Mouse (Mus musculus) CD4-positive, CD25-positive, alpha-beta regulatory T cell, adult 2 months (primary cell): ENCODE data around the gene Thap11.

Source experiments
- DNase-seq: peaks from one replicate; pipeline ENCODE4 v3.0.0-alpha.2; 2012; ENCODE audit warnings: low read depth, low spot score

Thap11 gene

DNA sequence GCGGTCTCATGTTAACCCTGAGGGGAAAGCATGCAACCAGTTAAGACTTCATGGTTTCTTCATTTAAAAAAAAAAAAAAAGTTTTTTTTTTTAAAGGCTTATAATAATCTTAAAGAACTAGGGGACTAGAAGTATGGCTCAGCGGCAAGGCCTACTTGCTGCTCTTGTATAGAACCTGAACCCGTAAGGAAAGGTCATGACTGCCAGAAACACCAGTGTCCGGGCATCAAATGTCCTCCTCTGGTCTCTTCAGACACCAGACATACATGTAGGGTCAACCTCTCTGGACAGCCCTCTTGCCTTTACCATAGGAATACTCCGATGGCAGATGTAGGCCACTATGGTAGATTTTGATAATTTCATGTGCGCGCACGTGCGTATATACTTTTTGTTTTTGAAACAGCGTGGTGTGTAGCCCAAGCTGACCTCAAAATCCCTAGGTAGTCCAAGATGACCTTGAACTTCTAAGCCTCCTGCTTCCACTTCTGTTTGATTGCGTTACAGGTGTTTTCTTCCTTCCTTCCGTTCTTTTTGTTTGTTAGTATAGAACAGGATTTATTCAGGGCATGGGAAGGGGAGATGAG is 2.7 kb upstream of the Thap11 start:
- DNase-seq = no peak

- no peak for DNase-seq
Measured at GRCm38 (mm10) chr8:105853178-105853577, 1.8 kb upstream of the Thap11 start, which contains the start of gene Cenpt. Cenpt (minus strand) TSS chr8:105853278.

DNA sequence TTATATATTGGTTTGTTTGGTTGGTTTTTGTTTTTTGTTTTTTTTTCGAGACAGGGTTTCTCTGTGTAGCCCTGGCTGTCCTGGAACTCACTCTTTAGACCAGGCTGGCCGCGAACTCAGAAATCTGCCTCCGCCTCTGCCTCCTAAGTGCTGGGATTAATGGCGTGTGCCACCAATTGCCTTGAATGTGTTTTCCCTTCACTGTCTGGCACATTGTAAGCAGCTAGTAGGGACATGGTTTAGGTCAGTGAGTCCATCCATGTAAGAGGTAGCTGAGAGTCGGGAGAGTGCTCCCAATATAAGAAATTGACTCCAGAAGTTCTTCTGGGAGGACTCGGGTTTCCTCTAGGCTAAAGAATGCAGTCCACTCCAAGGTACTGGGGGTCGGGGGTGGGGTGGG is 629 bp upstream of the Thap11 start:
- no peak for DNase-seq

- DNase-seq = no peak
Measured at GRCm38 (mm10) chr8:105855248-105856167, 576 bp downstream of the Thap11 start.

- DNase-seq = no peak
Measured at GRCm38 (mm10) chr8:105856168-105856835, 1.4 kb downstream of the Thap11 start.

GRCm38 (mm10) chr8:105858495-105858894 is 3.6 kb downstream of the Thap11 start:
- no peak for DNase-seq

GRCm38 (mm10) chr8:105859314-105859713 is 4.4 kb downstream of the Thap11 start:
- no peak for DNase-seq

DNA sequence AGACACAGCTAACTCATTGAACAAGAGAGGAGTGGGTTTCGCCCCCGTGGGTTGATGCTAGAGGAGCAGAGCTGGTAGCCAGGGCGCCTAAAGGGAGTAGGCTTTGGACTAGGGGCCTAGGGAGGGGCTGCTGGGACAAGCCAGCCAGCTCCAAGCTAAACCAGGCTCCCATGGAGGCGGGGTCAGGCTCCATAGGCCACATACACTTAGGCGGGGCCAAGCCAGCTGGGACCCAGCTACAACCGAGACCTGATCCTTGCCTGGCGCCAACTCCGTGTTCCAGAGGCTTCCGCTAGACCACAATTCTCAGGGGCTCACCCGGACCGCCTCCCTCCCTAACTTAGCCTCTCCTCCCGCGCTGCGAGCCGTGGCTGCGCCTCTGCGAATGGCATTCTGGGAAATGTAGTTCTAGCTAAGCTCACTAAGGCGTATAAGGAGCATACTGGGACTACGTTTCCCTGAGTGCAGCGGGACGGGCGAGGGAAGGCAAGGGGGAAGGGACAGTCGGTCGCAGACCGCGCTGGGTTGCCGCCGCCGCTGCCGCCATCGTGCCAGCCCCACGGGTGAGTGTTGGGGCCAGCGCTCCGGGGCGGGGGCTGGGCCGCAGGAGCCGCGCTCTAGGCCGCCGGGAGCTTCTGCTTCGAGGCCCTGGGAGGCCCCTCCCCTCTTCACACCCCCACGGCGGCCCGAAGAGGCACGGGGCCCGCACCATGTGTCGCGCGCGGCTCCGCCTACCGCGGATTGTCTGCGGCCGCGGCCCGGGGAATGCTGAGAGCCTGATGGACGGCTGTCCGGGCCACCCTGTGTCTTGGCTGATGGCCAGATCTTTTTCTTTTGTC is 5.4 kb downstream of the Thap11 start, which contains the start of gene Nutf2:
Gene Nutf2 (plus strand): TSS at position 438 of the 839 bp plus-strand sequence.
- peak; percentile 94 for DNase-seq

DNA sequence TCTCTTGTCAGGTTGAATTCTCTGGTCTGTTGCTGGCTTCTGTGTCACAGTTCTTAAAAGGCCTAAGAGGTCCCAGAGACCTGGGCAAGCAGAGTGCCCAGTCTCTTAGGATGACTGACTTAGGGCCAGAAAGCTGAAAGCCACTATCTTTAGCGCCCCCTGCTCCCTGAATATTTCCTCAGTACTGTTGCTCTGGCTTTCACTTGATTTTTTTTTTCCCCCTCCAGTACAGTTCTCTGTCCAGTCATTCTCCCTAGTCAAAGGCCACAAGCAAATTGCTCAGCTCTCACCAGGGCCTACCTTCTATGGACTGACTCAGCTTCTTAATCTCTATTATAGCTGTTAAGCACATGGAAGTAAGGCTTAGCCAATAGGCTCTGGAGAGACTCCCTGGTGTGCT is 7.0 kb downstream of the Thap11 start:
- peak; percentile 39 for DNase-seq

GRCm38 (mm10) chr8:105866364-105867029 is 11.6 kb downstream of the Thap11 start:
- peak; percentile 34 for DNase-seq

DNA sequence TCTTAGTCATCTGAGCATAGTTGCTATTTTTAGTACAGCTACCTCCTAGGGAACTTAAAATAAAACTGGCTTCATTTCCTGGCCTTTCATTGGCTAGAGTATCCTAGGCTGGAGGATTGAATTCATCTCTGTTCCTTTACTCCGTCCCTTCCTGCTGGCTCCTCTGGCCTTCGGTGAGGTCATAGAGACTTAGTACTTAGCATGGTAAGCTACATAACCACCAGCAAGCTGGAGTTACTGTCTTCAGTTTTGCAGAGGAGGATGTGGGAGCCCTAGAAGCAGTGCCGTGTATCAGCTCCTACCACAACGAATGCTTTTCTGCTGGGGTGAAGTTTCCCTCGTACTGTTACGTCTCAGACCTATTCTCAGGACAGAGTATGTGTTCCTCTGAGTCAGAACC is 19.4 kb downstream of the Thap11 start:
- no peak for DNase-seq

DNA sequence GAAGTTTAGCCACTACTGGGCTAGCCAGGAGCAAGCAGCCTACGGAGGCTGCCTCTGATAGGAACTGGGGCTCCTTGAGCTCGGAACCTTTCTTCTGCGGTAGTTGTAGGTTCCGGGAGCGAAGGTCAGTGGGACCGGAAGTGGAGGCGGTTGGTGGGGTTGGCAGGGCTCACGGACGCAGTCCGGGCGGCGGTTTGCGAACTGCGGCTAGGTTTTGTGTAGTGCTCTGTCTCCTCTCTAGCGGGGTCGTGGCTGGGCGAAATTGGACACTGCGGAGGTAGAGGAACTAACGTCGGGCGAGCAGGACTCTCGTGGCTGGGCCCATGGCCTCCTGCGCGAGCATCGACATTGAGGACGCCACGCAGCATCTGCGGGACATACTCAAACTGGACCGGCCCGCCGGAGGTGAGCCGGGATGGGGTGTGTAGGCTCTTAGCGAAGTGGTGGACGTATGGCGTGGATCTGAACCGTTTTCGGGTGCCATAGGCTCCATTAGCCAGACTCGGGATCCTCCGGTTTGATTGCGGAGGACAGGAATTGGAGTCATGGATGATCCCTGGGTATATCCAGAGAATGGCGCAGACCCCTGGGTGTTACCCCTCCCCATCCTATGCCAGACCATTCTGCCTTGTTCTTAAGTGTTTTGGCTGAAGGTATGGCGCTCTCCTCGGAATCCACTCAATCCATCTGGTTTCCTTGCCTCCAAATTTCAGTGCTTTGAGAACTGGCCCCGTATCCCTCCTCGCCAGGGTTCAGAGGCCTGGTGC is 26.0 kb downstream of the Thap11 start, which contains the start of gene Edc4:
Gene Edc4 (plus strand): TSS at position 128 of the 767 bp plus-strand sequence.
- peak; percentile 89 for DNase-seq

GRCm38 (mm10) chr8:105889756-105890465 is 35.0 kb downstream of the Thap11 start:
- DNase-seq = no peak

DNA sequence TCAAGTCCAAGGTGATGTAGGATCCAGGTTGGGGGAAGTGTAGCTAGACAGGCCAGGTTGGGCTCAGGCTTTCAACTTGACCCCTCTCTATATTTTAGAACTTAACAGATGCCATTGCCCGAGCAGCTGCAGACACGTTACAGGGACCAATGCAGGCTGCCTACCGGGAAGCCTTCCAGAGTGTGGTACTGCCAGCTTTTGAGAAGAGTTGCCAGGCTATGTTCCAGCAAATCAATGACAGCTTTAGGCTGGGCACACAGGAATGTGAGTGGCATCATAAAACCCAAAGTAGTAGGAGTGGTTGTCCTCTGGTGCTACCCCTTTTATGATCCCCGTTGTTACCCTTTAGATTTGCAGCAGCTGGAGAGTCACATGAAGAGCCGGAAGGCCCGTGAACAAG is 35.9 kb downstream of the Thap11 start:
- DNase-seq = no peak

GRCm38 (mm10) chr8:105892432-105892831 is 37.5 kb downstream of the Thap11 start:
- peak; percentile 66 for DNase-seq

GRCm38 (mm10) chr8:105893339-105893738 is 38.4 kb downstream of the Thap11 start, which contains the start of gene Nrn1l:
Nrn1l (plus strand) TSS chr8:105893567.
- DNase-seq = peak; percentile 17

- DNase-seq = no peak
Measured at GRCm38 (mm10) chr8:105897801-105898480, 43.0 kb downstream of the Thap11 start.

DNA sequence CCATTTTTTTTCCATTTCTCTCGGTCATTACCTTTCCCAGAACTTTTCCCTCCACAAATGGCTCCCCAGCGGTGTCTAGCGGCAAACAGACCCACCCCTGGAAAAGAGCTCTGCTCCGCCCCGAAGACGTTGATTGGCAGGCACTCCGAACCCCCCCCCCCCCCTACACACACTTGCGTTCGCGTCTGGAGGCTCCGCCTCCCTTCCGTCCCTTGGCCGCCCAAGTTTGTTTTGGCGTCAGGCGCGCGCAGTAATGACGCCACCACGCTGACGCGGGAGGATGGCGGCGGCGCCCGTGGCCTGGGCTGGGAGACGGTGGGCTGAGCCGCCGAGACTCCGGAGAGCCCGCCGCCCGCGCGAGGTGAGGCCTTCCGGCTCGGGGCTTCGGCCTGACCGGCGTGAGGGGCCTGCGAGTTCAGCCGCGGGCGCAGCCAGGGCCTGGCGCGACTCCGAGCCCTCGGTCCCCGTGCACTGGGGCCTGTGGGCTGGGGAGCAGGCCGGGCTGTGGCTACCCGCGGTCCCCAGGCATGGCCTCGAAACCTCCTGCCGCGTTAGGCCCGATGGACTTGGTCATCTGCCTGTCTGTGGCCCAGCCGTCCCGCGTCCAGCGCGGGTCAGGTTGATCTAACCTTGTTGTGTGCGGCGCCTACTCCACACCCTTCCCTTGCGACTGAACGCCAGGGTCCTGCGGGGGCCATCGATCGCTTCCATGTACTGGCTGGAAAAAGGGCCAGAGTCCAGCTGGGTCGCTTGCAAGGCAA is 45.4 kb downstream of the Thap11 start, which contains the start of gene Pskh1:
Gene Pskh1 (plus strand): TSS at position 262 of the 761 bp plus-strand sequence.
- peak; percentile 97 for DNase-seq
